Mouse (Mus musculus) hematopoietic multipotent progenitor cell, adult 10-12 weeks (in vitro differentiated cells): Measurements from ENCODE around the gene Fam216b. TPM values are rescaled to one million over a fixed set of nuclear protein-coding genes. Genes with fewer than 3 reads are reported as not detected.

ENCODE experiments used
- polyA plus RNA-seq: library from polyadenylated mRNA; stranded (reverse); fragments of >175 nt; gene quantifications from 2 replicates; pipeline ENCODE4 v1.2.3, GENCODE M21; 2012; ENCODE audit warnings: low replicate concordance

Gene Fam216b
- not detected in 2 replicates for polyA plus RNA-seq

GRCm38 (mm10) chr14:78088907-78089306 lies at the start of gene Fam216b:
Gene Fam216b, minus strand, starts transcription at chr14:78089007.

Other genes starting within 250 kb of the Fam216b start
- gene Dnajc15, start 213.9 kb downstream of the Fam216b start, polyA plus RNA-seq = 3.2 and 7.9 TPM in 2 replicates
- 58.8 and 154 TPM in 2 replicates for gene Epsti1, start 184.8 kb downstream of the Fam216b start, polyA plus RNA-seq
- gene Tnfsf11, start 219.0 kb upstream of the Fam216b start, polyA plus RNA-seq = 1.3 and 3.1 TPM in 2 replicates